Mouse (Mus musculus) macrophage (primary cell): ENCODE data around the gene Prkci. TPM values are rescaled to one million over a fixed set of nuclear protein-coding genes. Genes with fewer than 3 reads are reported as not detected.

Experiments
- H3K27ac ChIP-seq: fragments of 350-480 bp; formaldehyde crosslinking; 2 replicates; pipeline ENCODE4 v1.9.0; 2021
- H3K36me3 ChIP-seq: fragments of 350-480 bp; formaldehyde crosslinking; 2 replicates; pipeline ENCODE4 v1.9.0; 2021; ENCODE audit errors: inconsistent target
- H3K4me3 ChIP-seq: fragments of 350-480 bp; formaldehyde crosslinking; 2 replicates; pipeline ENCODE4 v1.9.0; 2021; ENCODE audit errors: inconsistent target
- H3K79me2 ChIP-seq: fragments of 350-480 bp; formaldehyde crosslinking; 2 replicates; pipeline ENCODE4 v1.9.0; 2021; ENCODE audit errors: inconsistent target
- WGBS: methylation state at CpG from one replicate; pipeline ENCODE4 v1.1.7; 2026; ENCODE audit warnings: inconsistent platforms; ENCODE audit not compliant: missing documents; 5-methylcytosine and 5-hydroxymethylcytosine counted together
- polyA plus RNA-seq: library from polyadenylated mRNA; stranded (reverse); fragments of 250-400 nt; gene quantifications from 3 replicates; pipeline ENCODE4 v1.2.4, GENCODE M21; 2018; ENCODE audit warnings: inconsistent platforms

Prkci gene
- polyA plus RNA-seq, 1 experiment from 2014 or later: 13.3 TPM

- H3K27ac ChIP-seq: no peak overlapping the region
- WGBS: 89% methylated on average over 5 of the region's 5 CpGs
- no peaks in the 10 kb centered on the region for H3K79me2 ChIP-seq
- H3K36me3 ChIP-seq: peaks cover 8% of the 10 kb centered on the region; the same call in 1 of the 2 replicates
- H3K4me3 ChIP-seq: no peak overlapping the region
Measured at GRCm38 (mm10) chr3:31049087-31049486, 53.5 kb downstream of the Prkci start.

GRCm38 (mm10) chr3:31050375-31050774 is 54.8 kb downstream of the Prkci start:
- no peak overlapping the region for H3K27ac ChIP-seq
- peaks cover 8% of the 10 kb centered on the region; the same call in 1 of the 2 replicates for H3K36me3 ChIP-seq
- WGBS: 62% methylated on average over 6 of the region's 7 CpGs
- no peaks in the 10 kb centered on the region for H3K79me2 ChIP-seq
- no peak overlapping the region for H3K4me3 ChIP-seq

- Histone ChIP-seq H3K4me3 (no peak overlapping the region), H3K27ac (no peak overlapping the region), H3K36me3 (peaks cover 8% of the 10 kb centered on the region; the same call in 1 of the 2 replicates), H3K79me2 (no peaks in the 10 kb centered on the region)
- 96% methylated on average over 9 of the region's 9 CpGs for WGBS
Measured at GRCm38 (mm10) chr3:31051730-31052129, 56.2 kb downstream of the Prkci start.

- no peaks in the 10 kb centered on the region for H3K79me2 ChIP-seq
Measured at GRCm38 (mm10) chr3:31053191-31053590, 57.6 kb downstream of the Prkci start.

GRCm38 (mm10) chr3:31054888-31055287 is 59.3 kb downstream of the Prkci start:
- Histone ChIP-seq H3K27ac (no peak overlapping the region), H3K4me3 (no peak overlapping the region), H3K79me2 (no peaks in the 10 kb centered on the region), H3K36me3 (peaks cover 8% of the 10 kb centered on the region; the same call in 1 of the 2 replicates)
- 96% methylated on average over 8 of the region's 8 CpGs for WGBS

More at GRCm38 (mm10) chr3:31053191-31053590, 57.6 kb downstream of the Prkci start:
- Histone ChIP-seq H3K36me3 (peaks cover 8% of the 10 kb centered on the region; the same call in 1 of the 2 replicates), H3K27ac (no peak overlapping the region), H3K4me3 (no peak overlapping the region)
- 92% methylated on average over 9 of the region's 9 CpGs for WGBS

- H3K79me2 ChIP-seq: no peaks in the 10 kb centered on the region
- H3K36me3 ChIP-seq: no peaks in the 10 kb centered on the region
- peak overlapping the region; percentile 83 for H3K27ac ChIP-seq
- H3K4me3 ChIP-seq: peak overlapping the region; percentile 63
- 20% methylated on average over 17 of the region's 17 CpGs for WGBS
Measured at GRCm38 (mm10) chr3:31056047-31056650, 60.6 kb downstream of the Prkci start.

- H3K27ac ChIP-seq: peak overlapping the region; percentile 83
- whole genome bisulfite sequencing: under 1% methylated on average over 30 of the region's 30 CpGs
Measured at GRCm38 (mm10) chr3:31056651-31057627, 61.4 kb downstream of the Prkci start.

GRCm38 (mm10) chr3:31060745-31061102 is 65.2 kb downstream of the Prkci start:
- WGBS: 15% methylated on average over 8 of the region's 8 CpGs

More at GRCm38 (mm10) chr3:31056651-31057627, 61.4 kb downstream of the Prkci start:
- Histone ChIP-seq H3K4me3 (peak overlapping the region; percentile 63), H3K36me3 (no peaks in the 10 kb centered on the region), H3K79me2 (no peaks in the 10 kb centered on the region)

GRCm38 (mm10) chr3:31061103-31061785 is 65.7 kb downstream of the Prkci start:
- Histone ChIP-seq H3K27ac (peak overlapping the region; percentile 76), H3K36me3 (no peaks in the 10 kb centered on the region), H3K79me2 (no peaks in the 10 kb centered on the region), H3K4me3 (peak overlapping the region; percentile 29)
- 3% methylated on average over 20 of the region's 20 CpGs for WGBS

More at GRCm38 (mm10) chr3:31060745-31061102, 65.2 kb downstream of the Prkci start:
- Histone ChIP-seq H3K4me3 (peak overlapping the region; percentile 29), H3K36me3 (no peaks in the 10 kb centered on the region), H3K79me2 (no peaks in the 10 kb centered on the region), H3K27ac (peak overlapping the region; percentile 76)

- H3K79me2 ChIP-seq: no peaks in the 10 kb centered on the region
- WGBS: 8% methylated on average over 4 of the region's 4 CpGs
- peak overlapping the region; percentile 29 for H3K4me3 ChIP-seq
- H3K27ac ChIP-seq: peak overlapping the region; percentile 76
- no peaks in the 10 kb centered on the region for H3K36me3 ChIP-seq
Measured at GRCm38 (mm10) chr3:31061786-31062120, 66.2 kb downstream of the Prkci start.

- Histone ChIP-seq H3K36me3 (no peaks in the 10 kb centered on the region), H3K79me2 (no peaks in the 10 kb centered on the region), H3K27ac (no peak overlapping the region), H3K4me3 (no peak overlapping the region)
- WGBS: 76% methylated on average over 7 of the region's 7 CpGs
Measured at GRCm38 (mm10) chr3:31062325-31062724, 66.8 kb downstream of the Prkci start.

- Histone ChIP-seq H3K27ac (no peak overlapping the region), H3K36me3 (no peaks in the 10 kb centered on the region), H3K79me2 (no peaks in the 10 kb centered on the region), H3K4me3 (no peak overlapping the region)
- WGBS: 89% methylated on average over 7 of the region's 7 CpGs
Measured at GRCm38 (mm10) chr3:31068482-31068881, 72.9 kb downstream of the Prkci start.

- WGBS: 91% methylated on average over 14 of the region's 14 CpGs
- Histone ChIP-seq H3K4me3 (no peak overlapping the region), H3K79me2 (no peaks in the 10 kb centered on the region), H3K36me3 (no peaks in the 10 kb centered on the region), H3K27ac (no peak overlapping the region)
Measured at GRCm38 (mm10) chr3:31071804-31072203, 76.3 kb downstream of the Prkci start.

- H3K27ac ChIP-seq: no peak overlapping the region
- H3K4me3 ChIP-seq: no peak overlapping the region
- 56% methylated on average over 11 of the region's 11 CpGs for WGBS
- H3K36me3 ChIP-seq: no peaks in the 10 kb centered on the region
- no peaks in the 10 kb centered on the region for H3K79me2 ChIP-seq
Measured at GRCm38 (mm10) chr3:31075808-31076207, 80.3 kb downstream of the Prkci start.
